Mouse (Mus musculus): ENCODE measurements around the gene Gm17268. TPM values are rescaled to one million over a fixed set of nuclear protein-coding genes. Genes with fewer than 3 reads are reported as not detected.

The Gm17268 gene
- polyA plus RNA-seq, 1 experiment from 2014 or later, result not detected

- Histone ChIP-seq H3K27ac (ENCODE audit: low read length) (no peak overlapping the region), H3K4me1 (ENCODE audit: insufficient read depth, low read length) (no peaks in the 10 kb centered on the region), H3K36me3 (ENCODE audit: insufficient read depth, low read length) (no peaks in the 10 kb centered on the region), H3K4me3 (ENCODE audit: low read length) (no peak overlapping the region), H3K27me3 (ENCODE audit: insufficient read depth, low read length) (no peaks in the 10 kb centered on the region), H3K9me3 (ENCODE audit: low read length) (no peaks in the 10 kb centered on the region), H3K4me2 (replicated peaks; ENCODE audit: low read depth, low read length) (no peak overlapping the region), H3K9ac (replicated peaks; ENCODE audit: low read length) (no peak overlapping the region)
- no peak for ATAC-seq (ENCODE audit: low FRiP score, low TSS enrichment)
- WGBS, result 77% methylated on average over 2 of the region's 2 CpGs
Observed at GRCm38 (mm10) chr11:82015066-82015465, 23.3 kb downstream of the Gm17268 start.

GRCm38 (mm10) chr11:82013756-82014155, 24.6 kb downstream of the Gm17268 start:
- Histone ChIP-seq H3K4me2 (replicated peaks; ENCODE audit: low read depth, low read length) (no peak overlapping the region), H3K4me3 (ENCODE audit: low read length) (no peak overlapping the region), H3K36me3 (ENCODE audit: insufficient read depth, low read length) (no peaks in the 10 kb centered on the region), H3K27me3 (ENCODE audit: insufficient read depth, low read length) (no peaks in the 10 kb centered on the region), H3K9ac (replicated peaks; ENCODE audit: low read length) (no peak overlapping the region), H3K27ac (ENCODE audit: low read length) (no peak overlapping the region), H3K9me3 (ENCODE audit: low read length) (no peaks in the 10 kb centered on the region), H3K4me1 (ENCODE audit: insufficient read depth, low read length) (no peaks in the 10 kb centered on the region)
- WGBS, result 26% methylated on average over 1 of the region's 1 CpGs
- no peak for ATAC-seq (ENCODE audit: low FRiP score, low TSS enrichment)

GRCm38 (mm10) chr11:82011411-82012193, 26.8 kb downstream of the Gm17268 start:
- Histone ChIP-seq H3K4me1 (ENCODE audit: insufficient read depth, low read length) (no peaks in the 10 kb centered on the region), H3K4me3 (ENCODE audit: low read length) (no peak overlapping the region), H3K27me3 (ENCODE audit: insufficient read depth, low read length) (no peaks in the 10 kb centered on the region), H3K9me3 (ENCODE audit: low read length) (no peaks in the 10 kb centered on the region), H3K36me3 (ENCODE audit: insufficient read depth, low read length) (no peaks in the 10 kb centered on the region), H3K9ac (replicated peaks; ENCODE audit: low read length) (no peak overlapping the region), H3K27ac (ENCODE audit: low read length) (no peak overlapping the region), H3K4me2 (replicated peaks; ENCODE audit: low read depth, low read length) (no peak overlapping the region)
- WGBS, result 57% methylated on average over 8 of the region's 8 CpGs
- ATAC-seq (ENCODE audit: low FRiP score, low TSS enrichment), result no peak

GRCm38 (mm10) chr11:82010115-82010514, 28.2 kb downstream of the Gm17268 start:
- Histone ChIP-seq H3K9me3 (ENCODE audit: low read length) (no peaks in the 10 kb centered on the region), H3K36me3 (ENCODE audit: insufficient read depth, low read length) (no peaks in the 10 kb centered on the region), H3K27ac (ENCODE audit: low read length) (no peak overlapping the region), H3K4me1 (ENCODE audit: insufficient read depth, low read length) (no peaks in the 10 kb centered on the region), H3K4me3 (ENCODE audit: low read length) (no peak overlapping the region), H3K27me3 (ENCODE audit: insufficient read depth, low read length) (no peaks in the 10 kb centered on the region), H3K4me2 (replicated peaks; ENCODE audit: low read depth, low read length) (no peak overlapping the region), H3K9ac (replicated peaks; ENCODE audit: low read length) (no peak overlapping the region)
- ATAC-seq (ENCODE audit: low FRiP score, low TSS enrichment), result no peak
- 89% methylated on average over 3 of the region's 3 CpGs for WGBS

- Histone ChIP-seq H3K27me3 (ENCODE audit: insufficient read depth, low read length) (no peaks in the 10 kb centered on the region), H3K27ac (ENCODE audit: low read length) (no peak overlapping the region), H3K4me3 (ENCODE audit: low read length) (no peak overlapping the region), H3K4me1 (ENCODE audit: insufficient read depth, low read length) (no peaks in the 10 kb centered on the region), H3K4me2 (replicated peaks; ENCODE audit: low read depth, low read length) (no peak overlapping the region), H3K9me3 (ENCODE audit: low read length) (no peaks in the 10 kb centered on the region), H3K9ac (replicated peaks; ENCODE audit: low read length) (no peak overlapping the region), H3K36me3 (ENCODE audit: insufficient read depth, low read length) (no peaks in the 10 kb centered on the region)
- WGBS, result 52% methylated on average over 12 of the region's 12 CpGs
- no peak for ATAC-seq (ENCODE audit: low FRiP score, low TSS enrichment)
Observed at GRCm38 (mm10) chr11:82006796-82007423, 31.5 kb downstream of the Gm17268 start.

GRCm38 (mm10) chr11:82004810-82005209, 33.6 kb downstream of the Gm17268 start:
- no peaks in the 10 kb centered on the region for H3K9me3 ChIP-seq (ENCODE audit: low read length)
- WGBS, result 62% methylated on average over 2 of the region's 2 CpGs

GRCm38 (mm10) chr11:82000581-82000980, 37.8 kb downstream of the Gm17268 start:
- Histone ChIP-seq H3K4me3 (ENCODE audit: low read length) (no peak overlapping the region), H3K9me3 (ENCODE audit: low read length) (no peaks in the 10 kb centered on the region), H3K27me3 (ENCODE audit: insufficient read depth, low read length) (no peaks in the 10 kb centered on the region), H3K4me1 (ENCODE audit: insufficient read depth, low read length) (no peaks in the 10 kb centered on the region), H3K4me2 (replicated peaks; ENCODE audit: low read depth, low read length) (no peak overlapping the region), H3K36me3 (ENCODE audit: insufficient read depth, low read length) (no peaks in the 10 kb centered on the region), H3K9ac (replicated peaks; ENCODE audit: low read length) (no peak overlapping the region), H3K27ac (ENCODE audit: low read length) (no peak overlapping the region)
- ATAC-seq (ENCODE audit: low FRiP score, low TSS enrichment), result no peak
- WGBS, result 55% methylated on average over 5 of the region's 5 CpGs

More at GRCm38 (mm10) chr11:82004810-82005209, 33.6 kb downstream of the Gm17268 start:
- H3K4me1 ChIP-seq (ENCODE audit: insufficient read depth, low read length), result no peaks in the 10 kb centered on the region
- no peak overlapping the region for H3K9ac ChIP-seq (replicated peaks; ENCODE audit: low read length)
- no peak overlapping the region for H3K4me3 ChIP-seq (ENCODE audit: low read length)
- no peak overlapping the region for H3K27ac ChIP-seq (ENCODE audit: low read length)
- no peak for ATAC-seq (ENCODE audit: low FRiP score, low TSS enrichment)
- H3K27me3 ChIP-seq (ENCODE audit: insufficient read depth, low read length), result no peaks in the 10 kb centered on the region
- H3K36me3 ChIP-seq (ENCODE audit: insufficient read depth, low read length), result no peaks in the 10 kb centered on the region
- H3K4me2 ChIP-seq (replicated peaks; ENCODE audit: low read depth, low read length), result no peak overlapping the region

GRCm38 (mm10) chr11:81999469-81999868, 38.9 kb downstream of the Gm17268 start:
- Histone ChIP-seq H3K36me3 (ENCODE audit: insufficient read depth, low read length) (no peaks in the 10 kb centered on the region), H3K9ac (replicated peaks; ENCODE audit: low read length) (no peak overlapping the region), H3K4me1 (ENCODE audit: insufficient read depth, low read length) (no peaks in the 10 kb centered on the region), H3K4me3 (ENCODE audit: low read length) (no peak overlapping the region), H3K9me3 (ENCODE audit: low read length) (no peaks in the 10 kb centered on the region), H3K27me3 (ENCODE audit: insufficient read depth, low read length) (no peaks in the 10 kb centered on the region), H3K27ac (ENCODE audit: low read length) (no peak overlapping the region), H3K4me2 (replicated peaks; ENCODE audit: low read depth, low read length) (no peak overlapping the region)
- no peak for ATAC-seq (ENCODE audit: low FRiP score, low TSS enrichment)
- WGBS, result 74% methylated on average over 4 of the region's 4 CpGs

GRCm38 (mm10) chr11:81998646-81999045, 39.7 kb downstream of the Gm17268 start:
- no peak overlapping the region for H3K4me3 ChIP-seq (ENCODE audit: low read length)
- H3K4me2 ChIP-seq (replicated peaks; ENCODE audit: low read depth, low read length), result no peak overlapping the region
- H3K27ac ChIP-seq (ENCODE audit: low read length), result no peak overlapping the region
- ATAC-seq (ENCODE audit: low FRiP score, low TSS enrichment), result no peak
- H3K9me3 ChIP-seq (ENCODE audit: low read length), result no peaks in the 10 kb centered on the region
- no peaks in the 10 kb centered on the region for H3K27me3 ChIP-seq (ENCODE audit: insufficient read depth, low read length)
- WGBS, result 81% methylated on average over 3 of the region's 3 CpGs
- no peak overlapping the region for H3K9ac ChIP-seq (replicated peaks; ENCODE audit: low read length)
- H3K36me3 ChIP-seq (ENCODE audit: insufficient read depth, low read length), result no peaks in the 10 kb centered on the region
- H3K4me1 ChIP-seq (ENCODE audit: insufficient read depth, low read length), result no peaks in the 10 kb centered on the region

- H3K4me1 ChIP-seq (ENCODE audit: insufficient read depth, low read length), result no peaks in the 10 kb centered on the region
- H3K9ac ChIP-seq (replicated peaks; ENCODE audit: low read length), result no peak overlapping the region
- ATAC-seq (ENCODE audit: low FRiP score, low TSS enrichment), result no peak
- no peaks in the 10 kb centered on the region for H3K9me3 ChIP-seq (ENCODE audit: low read length)
- H3K36me3 ChIP-seq (ENCODE audit: insufficient read depth, low read length), result no peaks in the 10 kb centered on the region
- H3K27ac ChIP-seq (ENCODE audit: low read length), result no peak overlapping the region
- no peak overlapping the region for H3K4me3 ChIP-seq (ENCODE audit: low read length)
- H3K27me3 ChIP-seq (ENCODE audit: insufficient read depth, low read length), result no peaks in the 10 kb centered on the region
- no peak overlapping the region for H3K4me2 ChIP-seq (replicated peaks; ENCODE audit: low read depth, low read length)
- WGBS, result 83% methylated on average over 5 of the region's 5 CpGs
Observed at GRCm38 (mm10) chr11:81997085-81997484, 41.3 kb downstream of the Gm17268 start.
